Mouse (Mus musculus) CD4-positive, CD25-positive, alpha-beta regulatory T cell, adult 4 months (primary cell): ENCODE results near the gene Cx3cr1. TPM values are rescaled to one million over a fixed set of nuclear protein-coding genes. Genes with fewer than 3 reads are reported as not detected.

Source experiments
- ATAC-seq: one replicate; pipeline ENCODE4 v1.8.0; 2017
- polyA plus RNA-seq, 2 experiments: library from polyadenylated mRNA; unstranded; fragments of 100-300 nt; shearing (Covaris generic); gene quantifications; one replicate each; pipeline ENCODE4 v1.2.1; 2017

The Cx3cr1 gene
- polyA plus RNA-seq, 2 experiments from 2014 or later, result 0.15 TPM; not detected in 1

- ATAC-seq, result no peak
These were observed 216.4 kb downstream of the Cx3cr1 start for GRCm38 (mm10) chr9:119853071-119853846.

GRCm38 (mm10) chr9:119852347-119853030, 217.2 kb downstream of the Cx3cr1 start:
- no peak for ATAC-seq

Other genes with a start within 250 kb of the Cx3cr1 start
- 1 to 10 TPM in 1 of 2 experiments, under 1 TPM in 1; 0.83 to 1.1 TPM for gene Scn11a, start 244.4 kb downstream of the Cx3cr1 start, polyA plus RNA-seq
- gene Wdr48, start 175.0 kb downstream of the Cx3cr1 start, polyA plus RNA-seq, result 10 to 100 TPM; 38.6 to 46.9 TPM
- 1 to 10 TPM; 3.6 to 7.5 TPM for gene Gorasp1, start 132.3 kb downstream of the Cx3cr1 start, polyA plus RNA-seq
- gene Ttc21a, start 132.3 kb downstream of the Cx3cr1 start, polyA plus RNA-seq, result under 1 TPM in 1 of 2 experiments, not detected in 1; 0.15 TPM
- gene Csrnp1, start 85.2 kb downstream of the Cx3cr1 start, polyA plus RNA-seq, result 10 to 100 TPM; 22.7 to 89.4 TPM
- not detected for gene Xirp1, start 46.3 kb downstream of the Cx3cr1 start, polyA plus RNA-seq
- 100 to 1,000 TPM in 1 of 2 experiments, 10 to 100 TPM in 1; 71.1 to 116 TPM for gene Ccr8, start 22.2 kb upstream of the Cx3cr1 start, polyA plus RNA-seq
- gene Slc25a38, start 40.5 kb upstream of the Cx3cr1 start, polyA plus RNA-seq, result 10 to 100 TPM; 21.0 to 24.3 TPM
- 1,000 to 10,000 TPM; 3,019 to 3,169 TPM for gene Rpsa, start 57.8 kb upstream of the Cx3cr1 start, polyA plus RNA-seq
- gene Mobp, start 79.8 kb upstream of the Cx3cr1 start, polyA plus RNA-seq, result under 1 TPM in 1 of 2 experiments, not detected in 1; 0.12 TPM
- not detected for gene Myrip, start 231.6 kb upstream of the Cx3cr1 start, polyA plus RNA-seq